Mouse (Mus musculus) brain, adult 2 months (tissue): ENCODE measurements around the gene Pigl.
A peak's percentile ranks its signal among the peaks of the same experiment; 100 is the strongest.

ENCODE experiments used
- DNase-seq: peaks from one replicate; pipeline ENCODE4 v3.0.0; 2011; ENCODE audit warnings: low read depth, low spot score

Gene Pigl

DNA sequence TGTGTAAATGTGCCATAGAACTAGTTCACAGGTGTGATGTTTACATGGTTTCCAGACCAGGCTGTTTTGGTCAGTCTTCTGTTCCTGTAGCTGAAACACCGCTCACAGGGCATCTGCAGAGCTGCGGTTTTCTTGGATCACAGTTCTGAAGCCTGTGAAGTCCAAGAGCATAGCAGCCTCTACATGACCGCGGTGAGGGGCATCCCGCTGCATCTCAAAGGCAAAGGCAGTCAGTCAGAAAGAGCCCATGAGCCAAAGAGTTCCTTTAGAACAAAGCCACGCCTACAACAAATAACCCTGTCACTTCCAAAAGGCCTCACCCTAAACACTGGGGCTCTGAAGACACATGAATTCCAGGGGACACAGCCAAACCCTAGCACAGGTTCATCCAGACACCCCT lies 55.1 kb downstream of the Pigl start:
- DNase-seq: no peak

DNA sequence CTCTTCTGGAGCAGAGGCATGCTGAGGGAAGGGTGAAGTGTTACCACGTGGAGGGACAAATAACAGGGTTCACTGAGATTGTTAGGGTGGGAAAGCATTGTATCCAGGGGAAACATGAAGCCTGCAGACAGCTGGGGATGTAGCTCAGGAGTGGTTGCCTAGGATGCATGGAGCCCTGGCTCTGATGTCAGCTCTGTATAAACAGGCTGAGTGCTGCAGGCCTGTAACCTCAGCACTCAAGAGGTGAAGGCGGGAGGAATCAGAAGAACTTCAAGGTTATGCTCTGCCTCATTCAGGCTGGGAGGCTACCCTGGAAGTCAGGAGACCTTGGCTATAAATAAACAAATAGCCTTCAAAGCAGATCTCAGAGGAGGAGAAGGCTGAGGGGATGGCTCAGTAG lies 60.7 kb downstream of the Pigl start:
- DNase-seq: peak; percentile 61

- no peak for DNase-seq
Observed at GRCm38 (mm10) chr11:62522283-62522682, 64.0 kb downstream of the Pigl start.

GRCm38 (mm10) chr11:62537089-62537488 lies 78.8 kb downstream of the Pigl start:
- no peak for DNase-seq

GRCm38 (mm10) chr11:62537590-62537989 lies 79.3 kb downstream of the Pigl start:
- DNase-seq: peak; percentile 51

DNA sequence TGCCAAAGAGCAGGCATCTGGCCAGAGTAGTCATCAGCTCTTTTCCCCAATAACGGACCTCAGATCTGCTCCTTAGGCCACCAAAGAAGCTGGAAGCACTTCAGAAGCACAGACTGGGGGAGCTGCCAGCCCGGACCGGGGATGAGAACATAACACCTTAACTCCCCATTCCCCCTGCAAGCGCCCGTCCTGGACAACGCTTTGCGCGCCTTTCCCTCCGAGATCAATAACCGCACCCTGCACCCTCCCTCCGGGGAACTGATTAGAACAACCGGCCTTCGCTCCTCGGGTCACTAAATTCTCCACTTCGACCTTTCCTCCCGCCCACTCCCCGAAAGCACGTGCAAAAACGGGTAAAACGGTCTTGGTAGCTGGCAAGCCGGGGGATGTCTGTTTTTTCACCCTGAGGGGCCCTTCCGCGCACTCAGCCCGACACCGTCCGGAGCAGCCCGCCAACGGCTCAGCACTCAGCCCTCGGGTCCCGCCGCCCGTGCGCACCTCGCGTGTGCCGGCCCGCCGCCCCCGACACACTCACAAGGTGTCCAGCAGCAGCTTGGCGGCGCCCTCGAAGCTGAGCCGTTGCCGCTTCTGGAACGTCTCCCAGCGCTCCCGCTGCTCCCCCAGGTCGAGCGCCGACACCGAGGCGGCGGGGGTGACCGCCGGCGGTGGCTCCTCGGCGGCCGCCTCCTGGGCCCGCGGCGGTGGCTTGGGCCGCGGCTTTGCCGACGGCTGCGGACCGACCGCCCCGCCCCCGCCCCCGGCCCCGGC lies 80.2 kb downstream of the Pigl start:
- DNase-seq: peak; percentile 72

GRCm38 (mm10) chr11:62539089-62539890 lies 81.0 kb downstream of the Pigl start, which contains the start of gene Cenpv:
TSS of gene Cenpv (minus strand) at chr11:62539261.
- peak; percentile 87 for DNase-seq

- DNase-seq: no peak
Observed at GRCm38 (mm10) chr11:62540167-62540566, 81.9 kb downstream of the Pigl start.

DNA sequence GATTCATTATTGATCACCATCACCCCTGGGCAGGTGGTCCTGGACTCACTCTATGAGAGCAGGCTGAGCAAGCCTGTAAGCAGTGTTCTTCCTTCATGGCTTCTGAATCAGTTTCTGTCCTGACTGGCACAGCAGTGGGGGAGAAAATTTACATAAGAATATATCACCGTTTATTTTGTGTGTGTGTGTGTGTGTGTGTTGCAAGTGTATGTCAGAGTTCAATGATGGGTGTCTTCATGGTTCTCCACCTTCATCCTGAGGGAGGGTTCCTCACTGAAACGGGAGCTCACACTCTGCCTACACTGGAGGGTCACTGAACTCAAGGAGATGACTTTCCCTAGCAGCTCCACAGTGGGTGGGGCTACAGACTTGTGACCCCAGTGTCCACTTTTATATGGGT lies 82.7 kb downstream of the Pigl start:
- no peak for DNase-seq

GRCm38 (mm10) chr11:62541581-62541980 lies 83.3 kb downstream of the Pigl start:
- no peak for DNase-seq

GRCm38 (mm10) chr11:62543991-62544390 lies 85.7 kb downstream of the Pigl start:
- DNase-seq: no peak

- DNase-seq: peak; percentile 87
Observed at GRCm38 (mm10) chr11:62549782-62550181, 91.5 kb downstream of the Pigl start.

- peak; percentile 87 for DNase-seq
Observed at GRCm38 (mm10) chr11:62550227-62550685, 92.0 kb downstream of the Pigl start.

GRCm38 (mm10) chr11:62550727-62551225 lies 92.5 kb downstream of the Pigl start, which contains the start of gene Ubb:
TSS of gene Ubb (plus strand) at chr11:62551171.
- DNase-seq: peak; percentile 100

- peak; percentile 95 for DNase-seq
Observed at GRCm38 (mm10) chr11:62551226-62552119, 93.2 kb downstream of the Pigl start.

GRCm38 (mm10) chr11:62553186-62553585 lies 94.9 kb downstream of the Pigl start:
- DNase-seq: no peak

GRCm38 (mm10) chr11:62553633-62554032 lies 95.4 kb downstream of the Pigl start:
- no peak for DNase-seq

DNA sequence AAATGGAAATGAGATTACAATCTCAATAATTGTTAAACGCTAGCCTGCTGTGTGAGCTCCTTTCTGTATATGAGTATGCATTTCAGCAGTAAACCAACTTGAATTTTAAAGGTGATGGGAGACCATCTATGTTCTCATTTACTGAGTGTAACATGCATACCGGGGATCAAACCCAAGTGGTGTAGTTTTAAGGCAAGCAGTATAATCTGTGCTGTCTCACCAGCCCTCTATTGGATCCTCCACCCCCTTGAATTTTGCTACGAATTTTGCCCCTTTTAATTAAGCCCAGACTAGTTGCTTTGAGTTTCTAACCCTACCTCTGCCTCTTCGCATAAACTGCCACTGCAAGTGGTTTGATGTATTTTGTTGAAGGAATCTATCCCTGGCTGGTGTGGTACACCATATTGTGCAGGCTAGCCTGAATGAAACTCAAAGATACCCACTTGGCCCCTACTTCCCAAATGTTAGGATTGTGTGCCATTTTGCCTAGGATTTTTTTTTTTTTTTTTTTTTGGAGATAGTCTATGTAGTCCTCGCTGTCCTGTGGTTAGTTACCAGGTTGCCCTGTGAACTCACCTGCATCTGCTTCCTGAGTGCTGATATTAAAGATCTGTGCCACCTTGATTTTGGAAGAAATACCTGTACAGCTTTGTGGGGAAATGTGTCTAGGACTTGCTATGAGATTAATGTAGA lies 96.0 kb downstream of the Pigl start:
- DNase-seq: no peak

DNA sequence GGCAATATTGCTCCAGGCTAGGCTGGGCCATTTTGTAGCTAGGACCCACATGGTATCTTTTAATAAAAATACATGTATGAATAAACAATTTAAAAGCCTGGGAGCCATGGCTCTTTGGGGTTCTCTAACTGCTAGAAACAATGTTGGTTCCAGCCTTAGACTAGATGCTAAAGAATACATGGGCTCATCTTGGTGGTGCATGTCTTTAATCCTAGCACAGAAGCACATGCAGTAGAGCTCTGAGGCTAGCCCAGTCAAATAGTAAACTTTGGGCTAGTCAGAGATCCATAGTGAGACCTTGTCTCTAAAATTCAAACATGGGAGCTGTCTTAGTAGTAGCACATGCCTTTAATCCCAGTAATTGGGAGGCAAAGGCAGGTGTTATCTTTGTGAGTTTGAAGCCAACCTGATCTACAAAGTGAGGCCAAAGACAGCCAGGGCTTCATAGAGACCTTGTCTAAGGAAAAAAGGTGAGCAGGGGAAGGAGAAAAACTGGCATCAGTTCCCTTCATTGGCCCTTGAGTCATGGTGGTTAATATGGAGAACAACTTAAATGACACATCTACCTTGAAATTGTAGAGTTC lies 96.8 kb downstream of the Pigl start:
- DNase-seq: no peak

DNA sequence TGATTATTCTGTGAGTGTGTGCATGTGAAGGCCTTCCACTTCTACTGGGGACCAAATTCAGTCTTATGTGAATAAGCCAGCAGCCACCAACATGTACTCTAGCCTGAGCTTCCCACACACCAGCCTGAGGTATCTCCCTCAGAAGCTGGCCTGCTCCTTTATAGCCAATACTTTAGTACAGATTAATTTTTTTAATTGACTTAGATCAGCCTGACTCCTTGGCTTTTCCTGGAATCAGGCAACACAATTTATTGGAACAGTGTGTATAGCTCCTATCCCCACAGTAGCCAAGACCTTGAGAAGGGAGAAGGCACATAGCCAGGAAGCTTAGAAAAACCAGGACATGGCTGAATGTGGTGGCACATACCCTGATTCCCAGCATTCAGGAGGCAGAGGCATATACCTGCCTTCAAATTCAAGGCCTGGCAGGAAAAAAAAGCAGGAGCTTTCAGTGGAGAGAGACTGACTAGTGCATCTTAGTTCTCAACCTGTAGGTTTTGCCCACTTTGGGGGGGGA lies 97.7 kb downstream of the Pigl start:
- DNase-seq: no peak
